Mouse (Mus musculus) spleen, postnatal 0 days (tissue): ENCODE results near the gene Snx9. TPM values are rescaled to one million over a fixed set of nuclear protein-coding genes. Genes with fewer than 3 reads are reported as not detected.

Experiments used
- polyA plus RNA-seq: library from polyadenylated mRNA; unstranded; fragments of >200 nt; fragmentation: Nextera tagmentation; extraction: Ambion mirVana; gene quantifications from 2 replicates; pipeline ENCODE4 v1.2.1, GENCODE M21; 2015

Snx9 gene
- polyA plus RNA-seq = 11.1 and 14.2 TPM in 2 replicates

DNA sequence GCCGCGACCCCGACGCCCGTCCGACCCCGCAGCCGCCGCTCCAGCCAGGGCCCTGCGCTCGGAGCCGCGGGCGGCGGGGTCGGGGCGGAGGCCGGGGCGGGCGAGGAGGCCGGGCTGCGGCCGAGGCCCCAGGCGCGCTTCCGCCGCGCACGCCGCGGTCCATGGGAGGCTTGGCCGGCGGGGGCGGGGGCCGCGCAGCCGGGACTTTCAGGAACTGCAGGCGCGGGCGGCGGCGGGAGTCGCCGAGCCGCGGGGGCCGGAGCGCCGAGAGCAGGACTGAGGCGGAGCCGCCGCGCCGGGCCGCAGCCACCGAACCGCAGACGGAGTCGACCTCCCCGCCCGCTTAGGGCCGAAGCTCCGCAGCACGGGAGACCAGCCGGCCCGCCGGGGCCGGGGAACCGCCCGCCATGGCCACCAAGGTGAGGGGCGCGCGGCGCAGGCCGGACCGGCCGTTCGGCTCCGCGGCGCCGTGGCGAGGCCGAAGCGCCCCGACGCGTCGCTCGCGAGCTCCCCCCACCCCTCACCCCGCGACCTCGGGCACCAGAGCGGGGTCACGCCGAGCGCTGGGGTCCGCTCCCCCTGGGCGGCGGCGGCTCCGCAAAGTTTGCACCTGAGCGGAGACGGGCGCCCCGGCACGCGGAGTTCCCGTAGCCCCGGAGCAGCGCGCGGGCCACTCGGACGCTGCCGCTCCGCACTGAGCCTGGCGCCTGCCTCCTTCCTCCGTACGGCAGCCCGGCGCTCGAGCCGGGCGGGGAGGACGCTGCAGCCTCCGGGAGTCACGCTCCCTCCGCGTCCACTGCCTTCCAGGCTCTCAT lies at the start of gene Snx9:
Gene Snx9 (plus strand): TSS at position 202 of the 815 bp plus-strand sequence.

DNA sequence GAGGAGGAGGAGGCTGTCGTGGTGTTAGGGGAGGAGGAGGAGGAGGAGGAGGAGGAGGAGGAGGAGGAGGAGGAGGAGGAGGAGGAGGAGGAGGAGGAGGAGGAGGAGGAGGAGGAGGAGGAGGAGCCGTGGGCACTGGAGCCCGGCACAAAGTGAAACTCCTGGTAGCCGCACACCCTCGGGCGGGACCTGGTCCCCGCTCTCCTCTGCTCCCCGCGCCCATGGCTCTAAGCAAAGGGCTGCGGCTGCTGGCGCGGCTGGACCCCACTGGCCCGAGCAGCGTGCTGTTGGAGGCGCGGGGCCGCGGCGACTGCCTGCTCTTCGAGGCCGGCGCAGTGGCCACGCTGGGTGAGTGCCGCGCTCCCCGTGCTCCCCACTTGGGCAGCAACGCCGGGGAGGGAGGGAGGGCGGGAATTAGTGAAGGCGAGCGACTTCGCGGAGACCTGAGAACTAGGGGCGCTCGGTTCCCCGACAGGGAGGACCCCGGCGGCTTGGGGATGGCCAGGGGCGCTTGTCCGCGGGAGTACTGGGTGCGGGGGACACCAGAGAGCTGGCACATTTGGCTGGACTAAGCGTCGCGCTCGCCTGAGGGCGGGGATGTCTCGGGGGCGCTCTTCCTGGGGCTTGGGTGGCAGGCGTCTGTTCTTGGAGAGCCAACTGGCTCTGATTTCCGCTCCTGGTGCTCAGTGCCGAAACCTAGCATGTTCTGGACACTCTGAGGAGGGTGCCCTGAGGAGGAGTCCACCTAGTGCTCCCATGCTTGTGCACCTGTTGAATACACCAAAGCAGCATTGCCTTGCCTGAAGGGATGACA lies 100.3 kb downstream of the Snx9 start, which contains the start of gene Synj2:
Gene Synj2 (plus strand): TSS at position 51 of the 814 bp plus-strand sequence.

Other genes with a start within 250 kb of the Snx9 start
- 1.2 TPM in 2 replicates for gene Synj2, start 100.0 kb downstream of the Snx9 start, polyA plus RNA-seq
- gene Serac1, start 238.4 kb downstream of the Snx9 start, polyA plus RNA-seq = 1.1 and 1.7 TPM in 2 replicates
- gene Gtf2h5, start 238.5 kb downstream of the Snx9 start, polyA plus RNA-seq = 112 and 118 TPM in 2 replicates